Mouse (Mus musculus) erythroblast, embryonic 14.5 days (primary cell): Measurements from ENCODE around the gene Tmem265.

Experiments
- GATA1 ChIP-seq: IDR thresholded peaks from 2 replicates; pipeline ENCODE4 v1.6.1; 2012; ENCODE audit warnings: low read length, inconsistent platforms, mixed read lengths
- TAL1 ChIP-seq: IDR thresholded peaks from 3 replicates; pipeline ENCODE4 v1.6.1; 2012; ENCODE audit warnings: low read length, inconsistent platforms, mixed read lengths

DNA sequence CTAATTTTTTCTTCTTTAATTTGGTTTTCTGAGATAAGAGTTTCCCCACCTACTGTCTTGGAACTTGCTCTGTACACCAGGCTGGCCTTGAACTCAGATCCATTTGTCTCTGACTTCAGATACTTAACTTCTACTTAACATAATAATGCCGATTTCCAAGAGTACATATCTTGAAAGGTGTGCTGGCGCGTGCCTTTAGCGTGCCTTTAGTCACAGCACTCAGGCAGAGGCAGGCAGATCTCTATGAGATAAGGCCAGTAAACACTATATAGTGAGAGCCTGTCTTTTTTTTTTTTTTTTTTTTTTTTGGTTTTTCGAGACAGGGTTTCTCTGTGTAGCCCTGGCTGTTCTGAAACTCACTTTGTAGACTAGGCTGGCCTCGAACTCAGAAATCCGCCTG lies 44.8 kb upstream of the Tmem265 start:
- TF ChIP-seq GATA1: no peak
- no peak for TF ChIP-seq TAL1
